Mouse (Mus musculus): Measurements from ENCODE around the gene Cmip. TPM values are rescaled to one million over a fixed set of nuclear protein-coding genes. Genes with fewer than 3 reads are reported as not detected.

Cmip gene
- polyA plus RNA-seq, 1 experiment from 2014 or later = 6.2 TPM

DNA sequence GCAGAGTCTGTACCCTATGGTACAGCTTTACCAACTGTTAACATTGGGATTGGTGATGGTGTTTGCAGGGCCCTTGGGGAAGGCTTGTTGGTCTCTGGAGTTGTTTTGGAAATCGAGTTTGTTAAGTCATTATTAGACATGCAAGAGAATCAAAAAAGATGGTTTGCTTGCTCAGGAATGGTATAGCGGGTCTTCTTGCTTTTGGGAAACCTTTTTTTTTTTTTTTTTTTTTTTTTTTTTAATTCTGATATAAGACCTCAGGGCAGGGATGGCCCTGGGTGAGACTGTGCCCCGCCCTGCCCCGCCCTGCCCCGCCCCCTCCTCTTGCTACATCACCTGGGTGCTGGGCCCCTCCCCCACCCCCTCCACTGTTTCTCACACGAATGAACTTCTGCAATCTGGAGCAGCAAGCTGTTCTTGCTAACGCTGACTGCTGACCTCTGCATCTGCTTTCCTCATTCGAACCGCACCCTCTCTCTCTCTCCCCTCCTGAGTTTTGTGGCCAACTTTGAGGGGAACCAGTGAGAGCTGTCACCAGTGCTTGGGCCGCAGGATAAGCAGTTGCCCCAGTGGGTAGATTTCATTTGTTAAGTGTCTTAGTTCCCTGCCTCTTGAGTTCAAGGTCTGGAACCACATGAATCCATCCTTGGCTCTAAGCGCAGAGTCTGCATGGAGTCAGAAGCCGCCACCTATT lies 83.2 kb downstream of the Cmip start:
- WGBS = 41% methylated on average over 12 of the region's 12 CpGs
- peaks cover 65% of the 10 kb centered on the region for H3K4me1 ChIP-seq
- no peak overlapping the region for H3K27ac ChIP-seq (replicated peaks)
- no peak overlapping the region for H3K4me3 ChIP-seq
- no peaks in the 10 kb centered on the region for H3K9me3 ChIP-seq
- no peaks in the 10 kb centered on the region for H3K27me3 ChIP-seq (replicated peaks)
- H3K36me3 ChIP-seq = no peaks in the 10 kb centered on the region
- no peak overlapping the region for H3K4me2 ChIP-seq
- no peak for ATAC-seq (ENCODE audit: extremely low read depth, insufficient number of reproducible peaks, low FRiP score, low TSS enrichment)
- 0 out of 2 replicates have a peak overlapping the region, but pooled peaks have one; percentile 40 for H3K9ac ChIP-seq

DNA sequence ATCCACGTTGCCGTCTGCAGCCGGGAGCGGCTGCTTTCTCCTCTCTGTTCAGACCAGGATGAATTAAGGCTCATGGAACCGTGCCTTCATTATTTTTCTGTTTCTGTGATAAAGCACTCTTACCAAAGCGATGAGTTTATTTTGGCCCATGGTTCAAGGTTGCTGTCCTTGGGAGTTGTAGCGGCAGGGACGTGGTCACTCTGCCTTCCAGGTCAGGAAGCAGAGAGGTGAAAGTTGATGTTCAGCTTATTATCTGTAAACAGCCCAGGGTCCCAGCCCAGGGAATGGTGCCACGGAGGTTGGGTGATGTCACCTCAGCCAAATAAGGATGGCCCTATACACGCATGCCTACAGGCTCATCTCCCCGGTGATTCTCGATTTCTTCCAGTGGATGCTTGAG lies 83.9 kb downstream of the Cmip start:
- Histone ChIP-seq H3K36me3 (no peaks in the 10 kb centered on the region), H3K27ac (replicated peaks) (no peak overlapping the region), H3K4me2 (no peak overlapping the region), H3K27me3 (replicated peaks) (no peaks in the 10 kb centered on the region), H3K9me3 (no peaks in the 10 kb centered on the region), H3K4me3 (no peak overlapping the region), H3K4me1 (peaks cover 60% of the 10 kb centered on the region), H3K9ac (no peak overlapping the region)
- ATAC-seq (ENCODE audit: extremely low read depth, insufficient number of reproducible peaks, low FRiP score, low TSS enrichment) = no peak
- WGBS = 82% methylated on average over 12 of the region's 12 CpGs

- 62% methylated on average over 8 of the region's 8 CpGs for WGBS
- Histone ChIP-seq H3K4me2 (0 out of 2 replicates have a peak overlapping the region, but pooled peaks have one; percentile 10), H3K9ac (0 out of 2 replicates have a peak overlapping the region, but pooled peaks have one; percentile 29), H3K4me3 (no peak overlapping the region), H3K27ac (replicated peaks) (0 out of 2 replicates have a peak overlapping the region, but pooled peaks have one; percentile 21), H3K4me1 (peaks cover 60% of the 10 kb centered on the region), H3K36me3 (no peaks in the 10 kb centered on the region), H3K27me3 (replicated peaks) (no peaks in the 10 kb centered on the region), H3K9me3 (no peaks in the 10 kb centered on the region)
- ATAC-seq (ENCODE audit: extremely low read depth, insufficient number of reproducible peaks, low FRiP score, low TSS enrichment) = no peak
Measured at GRCm38 (mm10) chr8:117342735-117343385, 86.0 kb downstream of the Cmip start.

GRCm38 (mm10) chr8:117343484-117343883 lies 86.6 kb downstream of the Cmip start:
- H3K27ac ChIP-seq (replicated peaks) = 0 out of 2 replicates have a peak overlapping the region, but pooled peaks have one; percentile 21
- H3K9me3 ChIP-seq = no peaks in the 10 kb centered on the region
- H3K9ac ChIP-seq = 0 out of 2 replicates have a peak overlapping the region, but pooled peaks have one; percentile 29
- ATAC-seq (ENCODE audit: extremely low read depth, insufficient number of reproducible peaks, low FRiP score, low TSS enrichment) = 0 out of 2 replicates have a peak, but pooled peaks have one; percentile 14
- 0 out of 2 replicates have a peak overlapping the region, but pooled peaks have one; percentile 10 for H3K4me2 ChIP-seq
- WGBS = 48% methylated on average over 10 of the region's 10 CpGs
- H3K27me3 ChIP-seq (replicated peaks) = no peaks in the 10 kb centered on the region
- peaks cover 59% of the 10 kb centered on the region for H3K4me1 ChIP-seq
- H3K36me3 ChIP-seq = no peaks in the 10 kb centered on the region
- H3K4me3 ChIP-seq = no peak overlapping the region

DNA sequence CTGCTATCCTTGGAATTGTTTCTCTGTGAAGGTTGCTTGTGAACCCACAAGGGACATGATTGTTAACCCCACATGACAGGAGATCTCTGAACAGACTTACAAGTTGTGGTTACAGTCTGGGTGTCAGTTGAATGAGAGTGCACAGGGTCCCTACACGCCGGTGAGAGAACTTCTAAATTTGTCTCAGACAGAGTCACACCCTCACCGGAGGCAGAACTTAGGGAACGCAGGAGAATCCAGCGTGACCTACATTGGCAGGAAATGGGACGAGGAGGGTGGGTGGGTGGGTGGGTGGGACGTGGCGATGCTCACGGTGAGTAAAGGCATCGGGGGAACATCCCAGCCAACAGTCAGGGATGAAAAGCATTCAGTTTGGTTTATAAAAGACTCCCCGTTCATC lies 88.0 kb downstream of the Cmip start:
- Histone ChIP-seq H3K4me2 (no peak overlapping the region), H3K4me3 (no peak overlapping the region), H3K27me3 (replicated peaks) (no peaks in the 10 kb centered on the region), H3K4me1 (peaks cover 49% of the 10 kb centered on the region), H3K9me3 (no peaks in the 10 kb centered on the region), H3K27ac (replicated peaks) (no peak overlapping the region), H3K9ac (no peak overlapping the region), H3K36me3 (no peaks in the 10 kb centered on the region)
- ATAC-seq (ENCODE audit: extremely low read depth, insufficient number of reproducible peaks, low FRiP score, low TSS enrichment) = no peak
- WGBS = 60% methylated on average over 11 of the region's 11 CpGs

DNA sequence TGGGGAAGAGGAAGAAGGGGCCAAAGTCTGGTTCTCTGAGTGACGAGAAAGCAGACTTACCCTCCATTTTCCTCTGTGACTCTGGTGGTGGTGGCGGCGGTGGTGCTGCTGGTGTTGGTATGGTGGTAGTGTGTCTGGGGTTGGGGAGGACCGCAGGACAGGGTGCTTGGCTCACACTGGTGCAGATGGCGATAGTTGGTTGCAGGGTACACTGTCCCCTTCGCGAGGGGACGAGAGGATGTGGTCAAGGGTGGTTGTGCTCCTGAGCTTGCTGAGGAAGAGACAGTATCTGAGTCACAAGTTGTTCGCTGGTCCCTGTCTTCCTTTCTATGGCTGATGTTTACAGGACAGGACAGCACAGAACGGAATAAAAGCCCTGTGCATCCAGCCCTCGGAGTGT lies 88.5 kb downstream of the Cmip start:
- ATAC-seq (ENCODE audit: extremely low read depth, insufficient number of reproducible peaks, low FRiP score, low TSS enrichment) = no peak
- WGBS = 85% methylated on average over 11 of the region's 11 CpGs
- no peaks in the 10 kb centered on the region for H3K36me3 ChIP-seq
- H3K9ac ChIP-seq = no peak overlapping the region
- no peak overlapping the region for H3K4me3 ChIP-seq
- no peak overlapping the region for H3K27ac ChIP-seq (replicated peaks)
- H3K9me3 ChIP-seq = no peaks in the 10 kb centered on the region
- peaks cover 44% of the 10 kb centered on the region for H3K4me1 ChIP-seq
- H3K27me3 ChIP-seq (replicated peaks) = no peaks in the 10 kb centered on the region
- H3K4me2 ChIP-seq = no peak overlapping the region

GRCm38 (mm10) chr8:117347556-117347955 lies 90.7 kb downstream of the Cmip start:
- 81% methylated on average over 4 of the region's 4 CpGs for WGBS
- no peak overlapping the region for H3K9ac ChIP-seq
- H3K36me3 ChIP-seq = no peaks in the 10 kb centered on the region
- H3K27me3 ChIP-seq (replicated peaks) = no peaks in the 10 kb centered on the region
- no peak for ATAC-seq (ENCODE audit: extremely low read depth, insufficient number of reproducible peaks, low FRiP score, low TSS enrichment)
- H3K4me3 ChIP-seq = no peak overlapping the region
- no peak overlapping the region for H3K4me2 ChIP-seq
- peaks cover 42% of the 10 kb centered on the region for H3K4me1 ChIP-seq
- no peak overlapping the region for H3K27ac ChIP-seq (replicated peaks)
- no peaks in the 10 kb centered on the region for H3K9me3 ChIP-seq

GRCm38 (mm10) chr8:117348718-117349394 lies 92.0 kb downstream of the Cmip start:
- Histone ChIP-seq H3K4me3 (no peak overlapping the region), H3K4me2 (no peak overlapping the region), H3K9me3 (no peaks in the 10 kb centered on the region), H3K36me3 (no peaks in the 10 kb centered on the region), H3K27ac (replicated peaks) (no peak overlapping the region), H3K27me3 (replicated peaks) (no peaks in the 10 kb centered on the region), H3K9ac (no peak overlapping the region), H3K4me1 (peaks cover 33% of the 10 kb centered on the region)
- 57% methylated on average over 11 of the region's 11 CpGs for WGBS
- no peak for ATAC-seq (ENCODE audit: extremely low read depth, insufficient number of reproducible peaks, low FRiP score, low TSS enrichment)

DNA sequence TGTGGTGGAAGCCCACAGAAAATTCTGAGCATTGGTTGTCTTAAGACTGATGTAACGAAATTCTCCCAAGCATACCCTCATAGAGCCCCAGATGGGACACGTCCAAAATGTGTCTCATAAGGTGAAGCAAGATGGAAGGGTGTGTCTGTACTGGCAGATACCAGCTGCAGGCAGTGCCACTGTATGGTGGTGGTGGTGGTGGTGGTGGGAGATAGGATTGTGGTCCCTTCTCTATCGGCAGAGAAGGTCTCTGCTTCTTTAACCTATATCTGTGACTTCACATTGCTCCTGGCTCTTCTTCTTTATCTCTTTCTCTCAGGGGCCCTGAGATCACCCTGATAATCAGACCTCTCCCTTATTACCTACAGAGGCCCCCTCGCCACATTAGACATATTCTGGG lies 92.7 kb downstream of the Cmip start:
- ATAC-seq (ENCODE audit: extremely low read depth, insufficient number of reproducible peaks, low FRiP score, low TSS enrichment) = no peak
- Histone ChIP-seq H3K4me1 (peaks cover 26% of the 10 kb centered on the region), H3K36me3 (no peaks in the 10 kb centered on the region), H3K27ac (replicated peaks) (no peak overlapping the region), H3K4me2 (no peak overlapping the region), H3K9me3 (no peaks in the 10 kb centered on the region), H3K27me3 (replicated peaks) (no peaks in the 10 kb centered on the region), H3K4me3 (no peak overlapping the region), H3K9ac (no peak overlapping the region)
- 73% methylated on average over 4 of the region's 4 CpGs for WGBS

- H3K27ac ChIP-seq (replicated peaks) = no peak overlapping the region
- 61% methylated on average over 4 of the region's 4 CpGs for WGBS
- no peaks in the 10 kb centered on the region for H3K36me3 ChIP-seq
- H3K4me3 ChIP-seq = no peak overlapping the region
- H3K9me3 ChIP-seq = no peaks in the 10 kb centered on the region
- no peak overlapping the region for H3K4me2 ChIP-seq
- no peak overlapping the region for H3K9ac ChIP-seq
- no peaks in the 10 kb centered on the region for H3K27me3 ChIP-seq (replicated peaks)
- ATAC-seq (ENCODE audit: extremely low read depth, insufficient number of reproducible peaks, low FRiP score, low TSS enrichment) = no peak
- H3K4me1 ChIP-seq = peaks cover 30% of the 10 kb centered on the region
Measured at GRCm38 (mm10) chr8:117352098-117352497, 95.2 kb downstream of the Cmip start.

DNA sequence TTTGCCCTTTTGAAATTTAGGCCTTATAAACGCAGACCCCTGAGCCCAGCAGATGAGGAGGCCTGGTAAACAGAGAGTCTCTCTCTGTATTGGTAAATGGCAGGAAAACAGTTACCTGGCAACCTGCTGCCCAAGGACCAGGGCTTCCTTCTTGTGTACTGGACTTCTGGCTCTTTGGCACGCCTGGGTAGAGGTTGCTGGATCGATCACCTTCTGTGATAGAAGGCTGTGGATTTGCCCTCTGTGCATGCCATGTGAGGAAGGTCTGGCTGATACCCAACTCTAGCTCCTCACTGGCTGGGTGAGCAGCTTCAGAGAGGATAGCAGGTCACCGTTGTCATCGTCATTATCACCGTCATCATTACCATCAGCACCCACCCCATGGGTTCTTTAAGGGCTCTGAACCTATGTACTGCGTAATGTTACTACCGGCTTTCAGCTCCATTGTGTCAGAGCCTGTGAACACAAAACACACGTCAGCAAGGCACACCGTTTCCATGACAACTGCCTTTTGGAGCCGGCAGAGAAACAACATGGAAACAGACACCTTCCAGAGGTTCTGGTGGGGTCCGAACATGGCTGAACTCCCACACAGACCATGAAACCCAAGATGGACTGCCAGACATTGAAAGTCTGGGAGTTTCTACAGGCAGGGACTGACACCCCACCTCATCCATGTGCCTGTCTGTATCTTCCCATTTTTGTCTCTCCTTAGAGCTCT lies 98.4 kb downstream of the Cmip start:
- Histone ChIP-seq H3K27me3 (replicated peaks) (no peaks in the 10 kb centered on the region), H3K4me1 (peaks cover 40% of the 10 kb centered on the region), H3K4me3 (no peak overlapping the region), H3K4me2 (no peak overlapping the region), H3K27ac (replicated peaks) (no peak overlapping the region), H3K9me3 (peaks cover 4% of the 10 kb centered on the region; the same call in 1 of the 2 replicates), H3K36me3 (no peaks in the 10 kb centered on the region), H3K9ac (no peak overlapping the region)
- no peak for ATAC-seq (ENCODE audit: extremely low read depth, insufficient number of reproducible peaks, low FRiP score, low TSS enrichment)
- WGBS = 76% methylated on average over 12 of the region's 12 CpGs

Data from heart, embryonic 13.5 days (tissue).